Mouse (Mus musculus) small intestine, adult 2 months (tissue): ENCODE data around the gene Myh9.

Source experiments
- CTCF ChIP-seq: fragments of 200-500 bp; IDR thresholded peaks from 2 replicates; pipeline ENCODE4 v1.5.1; 2012; ENCODE audit warnings: low read depth, mild to moderate bottlenecking, control low read depth, inconsistent platforms, low read length, moderate library complexity, mixed read lengths; ENCODE audit not compliant: insufficient replicate concordance, insufficient read length; ENCODE audit errors: extremely low read depth
- POLR2A ChIP-seq: fragments of 200-500 bp; IDR thresholded peaks from 2 replicates; pipeline ENCODE4 v1.6.1; 2012; ENCODE audit warnings: low read depth, mild to moderate bottlenecking, control low read depth, inconsistent platforms, low read length, moderate library complexity

DNA sequence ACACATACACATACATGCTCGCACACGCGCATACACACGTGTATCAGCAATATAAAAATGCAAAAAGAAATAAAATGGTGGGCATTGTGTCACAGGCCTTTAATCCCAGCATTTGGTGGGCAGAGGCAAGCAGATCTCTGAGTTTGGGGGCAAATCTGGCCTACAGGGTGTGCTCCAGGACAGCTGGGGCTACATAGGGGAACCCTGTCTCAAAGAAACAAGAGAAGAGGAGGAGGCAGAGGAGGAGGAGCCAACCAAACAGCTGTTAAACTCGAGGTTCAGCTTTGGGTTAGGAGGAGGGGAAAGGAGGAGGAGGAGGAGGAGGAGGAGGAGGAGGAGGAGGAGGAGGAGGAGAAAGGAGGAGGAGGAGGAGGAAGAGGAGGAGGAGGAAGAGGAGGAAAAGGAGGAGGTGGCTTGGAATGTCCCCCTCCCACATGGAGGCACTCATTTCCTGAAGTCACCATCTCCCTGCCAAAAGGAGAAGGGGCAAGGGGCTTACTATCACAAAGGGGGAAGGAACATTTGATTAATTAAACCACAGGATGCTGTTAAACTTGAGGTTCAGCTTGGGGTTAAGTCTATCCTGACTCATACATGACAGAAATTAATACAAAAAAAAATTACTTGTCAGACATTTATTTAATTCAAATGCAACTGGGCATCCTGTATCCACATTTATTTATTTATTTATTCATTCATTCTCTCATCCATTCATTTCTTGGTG is 44.6 kb upstream of the Myh9 start:
- TF ChIP-seq POLR2A: no peak
- no peak for TF ChIP-seq CTCF
